Mouse (Mus musculus): Measurements from ENCODE around the gene Adamts3. TPM values are rescaled to one million over a fixed set of nuclear protein-coding genes. Genes with fewer than 3 reads are reported as not detected.

Adamts3 gene
- polyA plus RNA-seq, 1 experiment from 2014 or later: not detected

DNA sequence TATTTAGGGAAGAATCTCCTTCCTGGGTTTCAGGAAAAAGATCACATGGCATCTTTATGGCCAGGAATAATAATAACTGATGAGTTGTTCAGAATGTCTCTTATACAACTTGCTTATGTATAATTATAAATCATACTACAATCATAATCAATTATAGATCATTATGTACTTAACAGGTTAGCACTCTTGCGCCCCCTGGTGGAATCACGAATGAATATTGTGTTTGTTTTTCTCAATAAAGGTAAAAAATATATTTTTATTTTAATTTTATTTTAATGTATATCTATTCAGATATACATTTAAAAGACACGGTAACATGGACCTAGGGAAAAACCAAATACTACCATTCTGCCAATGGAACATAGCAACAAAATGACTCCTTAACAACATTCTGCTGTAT, 63.6 kb downstream of the Adamts3 start:
- in situ Hi-C loops (cut with MboI; ENCODE audit: low pct_unique_long_range_greater_than_20kb): no loop called here
- POLR2A ChIA-PET: no interaction called here
- no peaks in the 10 kb centered on the region for H3K27me3 ChIP-seq
- peak; percentile 44 for TF ChIP-seq CTCF (IDR thresholded peaks at IDR 0.05)
- no peak for ATAC-seq
- no peak for DNase-seq (ENCODE audit: low read depth, low spot score)
- CTCF ChIA-PET: interaction anchor here (0.8 kb wide), 1 partner anchor 10 kb away, joined by 3 read pairs; no protein-coding TSS in a partner anchor

DNA sequence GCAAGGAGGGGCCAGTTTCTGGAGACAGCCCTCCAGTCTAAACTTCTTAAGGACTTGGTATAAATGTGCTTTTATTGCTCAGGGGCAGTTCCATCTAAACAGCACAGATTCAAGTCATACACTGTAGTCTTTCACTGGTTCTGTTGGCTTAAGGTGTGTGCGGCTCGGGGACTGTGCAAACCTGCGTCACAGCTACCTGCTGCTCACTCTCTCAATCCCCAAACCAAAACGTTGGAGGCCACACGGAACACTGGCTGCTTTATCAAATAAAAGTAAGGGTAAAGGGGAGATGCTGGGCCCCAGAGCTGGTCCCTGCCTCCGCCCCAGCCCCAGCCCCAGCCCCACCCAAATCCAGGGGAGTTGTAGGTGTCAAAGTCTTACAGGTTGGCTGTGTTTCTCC, 66.5 kb downstream of the Adamts3 start:
- in situ Hi-C loops (cut with MboI; ENCODE audit: low pct_unique_long_range_greater_than_20kb): no loop called here
- H3K27me3 ChIP-seq: no peaks in the 10 kb centered on the region
- no peak for ATAC-seq
- CTCF ChIA-PET: no interaction called here
- no peak for TF ChIP-seq CTCF (IDR thresholded peaks at IDR 0.05)
- POLR2A ChIA-PET: no interaction called here
- no peak for DNase-seq (ENCODE audit: low read depth, low spot score)

DNA sequence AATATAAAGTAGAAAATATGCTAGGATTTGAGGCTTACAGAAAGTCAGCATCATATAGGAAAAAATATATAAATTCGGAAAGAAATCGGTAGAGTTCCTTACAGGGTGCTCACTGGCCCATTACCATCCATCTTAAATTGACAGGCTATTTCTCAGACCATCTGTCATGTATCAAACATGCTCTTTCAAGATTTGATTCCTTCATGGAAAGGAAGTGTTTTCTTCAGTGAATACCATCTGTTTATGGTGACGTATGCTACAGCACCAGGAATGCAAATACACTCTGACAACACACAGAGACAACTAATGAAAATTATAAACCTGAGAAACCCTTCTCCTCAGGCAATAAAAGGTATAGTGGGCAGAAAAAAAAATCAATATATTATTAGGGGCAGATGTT, 68.6 kb downstream of the Adamts3 start:
- CTCF ChIA-PET: no interaction called here
- TF ChIP-seq CTCF (IDR thresholded peaks at IDR 0.05): no peak
- in situ Hi-C loops (cut with MboI; ENCODE audit: low pct_unique_long_range_greater_than_20kb): no loop called here
- POLR2A ChIA-PET: no interaction called here
- no peaks in the 10 kb centered on the region for H3K27me3 ChIP-seq
- DNase-seq (ENCODE audit: low read depth, low spot score) (no peak), ATAC-seq (no peak)

DNA sequence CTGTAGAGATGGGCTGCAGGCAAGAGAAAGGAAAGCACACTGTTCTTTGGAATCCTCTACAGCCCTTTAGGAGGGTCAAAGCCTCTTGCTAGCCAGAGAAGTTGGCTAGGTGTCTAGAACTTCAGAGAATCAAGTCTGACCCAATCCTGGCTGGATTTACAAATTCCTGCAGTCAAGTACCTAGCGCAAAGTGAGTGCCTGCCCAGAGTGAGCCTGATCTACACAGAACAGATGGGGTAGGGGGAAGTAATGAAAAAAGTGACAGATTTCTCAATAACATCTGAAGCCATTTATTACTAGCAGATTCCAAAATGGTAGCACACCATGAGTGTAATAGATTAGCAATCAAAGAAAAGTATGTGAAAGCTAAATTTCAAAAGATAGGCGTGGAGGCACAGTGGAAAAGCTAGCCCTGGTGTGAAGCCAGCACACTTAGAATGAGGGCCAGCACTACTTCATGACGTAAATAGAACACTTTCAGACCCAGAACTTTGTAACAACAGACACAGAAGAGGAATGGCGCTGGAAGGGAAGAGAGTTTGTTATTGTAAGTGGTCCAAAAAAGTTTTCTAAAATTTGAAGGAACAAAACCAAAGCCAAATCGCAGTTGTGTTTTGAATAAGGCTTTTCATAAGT, 82.8 kb downstream of the Adamts3 start:
- ChIA-PET POLR2A (no interaction called here), CTCF (no interaction called here)
- in situ Hi-C loops (cut with MboI; ENCODE audit: low pct_unique_long_range_greater_than_20kb): no loop called here
- DNase-seq (ENCODE audit: low read depth, low spot score) (no peak), ATAC-seq (no peak)
- H3K27me3 ChIP-seq: no peaks in the 10 kb centered on the region
- no peak for TF ChIP-seq CTCF (IDR thresholded peaks at IDR 0.05)

DNA sequence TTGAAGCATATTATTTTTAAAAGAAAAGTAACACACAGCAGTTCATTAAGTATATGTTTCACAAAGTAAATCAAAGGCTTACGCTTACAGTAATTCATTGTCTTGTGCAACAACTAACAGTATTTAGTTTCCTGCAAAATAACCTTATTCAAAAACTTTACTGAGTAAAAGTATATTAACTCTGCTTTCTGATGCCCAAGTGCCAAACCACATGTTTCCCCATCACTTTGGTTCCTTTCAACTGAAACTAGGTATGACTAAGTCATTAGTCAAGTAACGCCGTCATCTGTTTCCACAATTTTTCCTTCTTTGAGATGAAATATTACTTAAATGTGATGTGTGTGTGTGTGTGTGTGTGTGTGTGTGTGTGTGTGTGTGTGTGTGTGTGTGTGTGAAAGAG, 89.4 kb downstream of the Adamts3 start:
- no peak for DNase-seq (ENCODE audit: low read depth, low spot score)
- ChIA-PET POLR2A (interaction anchor here (0.6 kb wide), 1 partner anchor 224 kb away, joined by 7 read pairs; no protein-coding TSS in a partner anchor), CTCF (no interaction called here)
- in situ Hi-C loops (cut with MboI; ENCODE audit: low pct_unique_long_range_greater_than_20kb): no loop called here
- no peak for TF ChIP-seq CTCF (IDR thresholded peaks at IDR 0.05)
- peaks cover 15% of the 10 kb centered on the region for H3K27me3 ChIP-seq
- no peak for ATAC-seq

DNA sequence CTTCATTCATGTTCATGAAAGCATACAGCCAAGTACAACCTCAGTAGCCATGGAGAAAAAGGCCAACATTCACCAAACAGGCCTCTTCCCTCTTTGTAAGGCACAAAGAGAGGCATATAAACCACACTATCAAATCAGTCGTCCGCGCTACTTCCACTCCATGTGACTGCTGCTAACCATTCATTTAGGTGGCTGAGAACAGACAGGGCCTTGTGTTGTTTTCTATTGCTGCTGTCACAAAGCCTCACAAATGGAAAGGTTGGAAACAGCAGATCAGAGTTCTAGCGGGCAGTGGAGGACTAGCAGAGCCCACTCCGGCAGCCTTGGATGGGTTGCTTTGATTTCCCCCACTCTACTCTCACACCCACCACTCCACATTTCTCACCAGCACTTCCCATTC, 98.5 kb downstream of the Adamts3 start:
- ATAC-seq (no peak), DNase-seq (ENCODE audit: low read depth, low spot score) (no peak)
- H3K27me3 ChIP-seq: peaks cover 3% of the 10 kb centered on the region
- in situ Hi-C loops (cut with MboI; ENCODE audit: low pct_unique_long_range_greater_than_20kb): no loop called here
- ChIA-PET POLR2A (no interaction called here), CTCF (no interaction called here)
- no peak for TF ChIP-seq CTCF (IDR thresholded peaks at IDR 0.05)

DNA sequence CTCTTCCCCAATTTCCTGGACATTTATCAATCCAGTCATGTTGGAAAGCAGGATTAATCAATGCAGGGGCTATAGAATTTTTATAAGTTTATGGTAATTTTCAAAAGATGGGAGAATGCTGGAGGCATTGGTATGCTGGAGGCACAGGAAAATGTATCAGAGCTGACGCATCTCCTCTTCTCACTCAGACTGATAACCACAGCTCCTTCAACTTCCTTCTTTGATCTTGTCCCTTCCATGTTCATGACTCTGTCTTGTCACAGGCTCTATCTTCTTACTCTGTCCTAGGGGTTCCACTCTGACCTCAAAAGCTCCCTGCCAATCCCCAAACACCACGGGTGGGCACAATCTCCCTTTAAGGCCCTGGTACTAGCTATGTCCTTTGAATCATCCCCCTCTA, 103.3 kb downstream of the Adamts3 start:
- POLR2A ChIA-PET: no interaction called here
- no peak for TF ChIP-seq CTCF (IDR thresholded peaks at IDR 0.05)
- CTCF ChIA-PET: interaction anchor here (1.1 kb wide), 1 partner anchor 9 kb away, joined by 5 read pairs; no protein-coding TSS in a partner anchor
- no peak for ATAC-seq
- peaks cover 4% of the 10 kb centered on the region for H3K27me3 ChIP-seq
- in situ Hi-C loops (cut with MboI; ENCODE audit: low pct_unique_long_range_greater_than_20kb): no loop called here
- DNase-seq (ENCODE audit: low read depth, low spot score): no peak

DNA sequence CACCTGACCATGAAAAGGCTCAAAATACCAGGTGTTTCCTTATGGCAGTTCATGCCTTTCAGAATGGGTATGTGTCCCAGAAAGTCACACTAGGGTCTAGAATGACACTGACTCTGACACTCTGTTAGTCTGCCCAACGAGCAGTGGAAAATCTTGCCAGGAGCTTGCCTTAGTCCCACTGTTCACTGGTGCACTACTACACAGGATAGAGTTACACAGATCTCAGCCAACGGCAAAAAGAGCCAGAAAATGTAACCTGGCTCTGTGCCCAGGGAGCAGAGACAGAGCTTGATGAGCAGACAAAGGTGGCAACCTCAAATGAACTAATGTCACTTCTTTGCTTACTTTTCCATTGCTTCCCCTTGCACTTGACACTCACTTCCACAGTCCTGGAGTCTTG, 104.5 kb downstream of the Adamts3 start:
- DNase-seq (ENCODE audit: low read depth, low spot score): no peak
- ChIA-PET POLR2A (no interaction called here), CTCF (no interaction called here)
- peaks cover 10% of the 10 kb centered on the region for H3K27me3 ChIP-seq
- no peak for TF ChIP-seq CTCF (IDR thresholded peaks at IDR 0.05)
- in situ Hi-C loops (cut with MboI; ENCODE audit: low pct_unique_long_range_greater_than_20kb): no loop called here
- no peak for ATAC-seq

DNA sequence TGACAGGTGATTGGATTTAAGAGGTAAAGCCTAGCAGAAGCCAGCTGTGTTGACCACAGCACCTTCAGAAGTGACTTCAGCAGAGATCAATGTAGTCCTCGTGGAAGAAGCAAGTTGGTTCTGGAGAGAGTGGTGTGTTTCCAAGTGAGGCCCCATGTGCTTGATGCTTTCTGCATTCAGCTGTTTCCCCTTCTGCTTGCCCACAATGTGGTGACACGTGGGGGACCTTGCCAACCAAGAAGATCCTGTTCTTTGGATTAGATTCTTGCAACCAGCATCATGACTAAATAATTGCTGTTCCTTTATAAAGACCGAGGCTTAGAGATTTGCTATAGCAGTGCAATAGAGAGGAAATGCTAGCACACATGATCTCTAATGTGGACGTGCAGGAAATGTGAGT, 105.7 kb downstream of the Adamts3 start:
- no peak for DNase-seq (ENCODE audit: low read depth, low spot score)
- ATAC-seq: no peak
- TF ChIP-seq CTCF (IDR thresholded peaks at IDR 0.05): no peak
- peaks cover 10% of the 10 kb centered on the region for H3K27me3 ChIP-seq
- POLR2A ChIA-PET: no interaction called here
- CTCF ChIA-PET: no interaction called here
- in situ Hi-C loops (cut with MboI; ENCODE audit: low pct_unique_long_range_greater_than_20kb): no loop called here

DNA sequence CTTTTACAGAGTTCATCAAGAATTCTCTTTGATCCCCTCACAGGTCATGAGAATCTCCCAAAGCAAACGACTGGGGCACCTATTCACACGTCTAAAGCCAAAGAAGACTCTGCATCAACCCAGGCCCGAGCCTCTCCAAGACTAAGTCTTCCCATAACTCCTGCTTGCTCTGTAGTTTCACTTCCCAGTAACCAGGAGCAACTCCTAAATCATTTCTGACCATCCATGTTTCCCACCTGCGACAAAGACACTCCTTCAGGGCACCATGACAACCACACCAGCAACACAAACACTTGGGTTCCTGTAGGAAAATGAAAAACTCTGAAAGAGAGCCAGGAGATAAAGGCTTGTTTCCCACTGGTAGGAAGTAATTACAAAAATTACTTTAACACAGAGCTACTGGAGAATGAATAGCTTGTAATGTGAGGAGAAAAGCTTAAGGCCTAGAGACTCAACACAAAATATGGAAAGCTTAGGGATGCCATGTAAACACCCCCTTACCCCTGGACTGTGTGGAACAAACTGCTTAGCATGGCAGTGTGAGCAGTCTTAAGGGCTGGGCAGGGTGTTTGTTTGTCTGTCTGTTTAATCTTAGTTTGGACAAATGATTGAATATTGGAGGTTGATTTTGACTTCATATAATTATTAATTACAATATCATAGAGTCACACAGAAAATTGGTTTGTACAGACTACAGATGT, 112.3 kb downstream of the Adamts3 start:
- H3K27me3 ChIP-seq: peaks cover 23% of the 10 kb centered on the region

More for the DNA sequence above, 112.3 kb downstream of the Adamts3 start:
- CTCF ChIA-PET: interaction anchor here (1.2 kb wide), 1 partner anchor 11 kb away, joined by 3 read pairs; no protein-coding TSS in a partner anchor
- in situ Hi-C loops (cut with MboI; ENCODE audit: low pct_unique_long_range_greater_than_20kb): no loop called here
- ATAC-seq: no peak
- TF ChIP-seq CTCF (IDR thresholded peaks at IDR 0.05): no peak
- POLR2A ChIA-PET: no interaction called here
- DNase-seq (ENCODE audit: low read depth, low spot score): no peak
